Mouse (Mus musculus) heart, embryonic 14.5 days (tissue): ENCODE data around the gene Ephx3. TPM values are rescaled to one million over a fixed set of nuclear protein-coding genes. Genes with fewer than 3 reads are reported as not detected.
A peak's percentile ranks its signal among the peaks of the same experiment; 100 is the strongest.
"Not testable (repeated sequence)": the region's sequence is repeated elsewhere in the genome, so short reads cannot be mapped to it uniquely, and the experiment has no call there.

ENCODE experiments used
- ATAC-seq: fragments of 200-750 bp; cut with Nextera tagmentation; 2 replicates; pipeline ENCODE4 v1.8.0; 2017; ENCODE audit warnings: low read depth, moderate TSS enrichment; ENCODE audit not compliant: insufficient number of reproducible peaks, insufficient read depth, low FRiP score
- H3K27ac ChIP-seq, 2 experiments: fragments of 200-500 bp in 1 of 2; fragments of 300-500 bp in 1 of 2; sonication (generic) in 1 of 2; replicated peaks in 1 of 2; 2 replicates each; pipeline ENCODE4 v1.5.1; 2012 to 2014; ENCODE audit warnings: low read depth in 2 of 2, low read length in 2 of 2, control low read depth in 1 of 2, mild to moderate bottlenecking in 1 of 2, mixed read lengths in 1 of 2; ENCODE audit not compliant: control insufficient read depth in 1 of 2, insufficient read depth in 1 of 2
- H3K27me3 ChIP-seq: fragments of 300-500 bp; sonication (generic); 2 replicates; pipeline ENCODE4 v1.6.1; 2014; ENCODE audit warnings: mild to moderate bottlenecking, low read length, control low read depth; ENCODE audit not compliant: control insufficient read depth, insufficient read depth
- H3K36me3 ChIP-seq: fragments of 300-500 bp; sonication (generic); 2 replicates; pipeline ENCODE4 v1.6.1; 2014; ENCODE audit warnings: mild to moderate bottlenecking, control low read depth, low read length, mixed read lengths; ENCODE audit not compliant: control insufficient read depth, insufficient read depth
- H3K4me1 ChIP-seq, 2 experiments: fragments of 200-500 bp in 1 of 2; fragments of 300-500 bp in 1 of 2; sonication (generic) in 1 of 2; 2 replicates each; pipeline ENCODE4 v1.6.1; 2012 to 2014; ENCODE audit warnings: low read length in 2 of 2, control low read depth in 1 of 2, mixed read lengths in 1 of 2; ENCODE audit not compliant: control insufficient read depth in 2 of 2, insufficient read depth in 2 of 2
- H3K4me2 ChIP-seq: fragments of 300-500 bp; sonication (generic); 2 replicates; pipeline ENCODE4 v1.6.1; 2014; ENCODE audit warnings: mild to moderate bottlenecking, low read length
- H3K4me3 ChIP-seq, 2 experiments: fragments of 200-500 bp in 1 of 2; fragments of 300-500 bp in 1 of 2; sonication (generic) in 1 of 2; 2 replicates each; pipeline ENCODE4 v1.5.1; 2012 to 2014; ENCODE audit warnings: low read length in 2 of 2, mild to moderate bottlenecking in 2 of 2, control low read depth in 1 of 2, low read depth in 1 of 2, moderate library complexity in 1 of 2; ENCODE audit not compliant: control insufficient read depth in 1 of 2, insufficient read depth in 1 of 2
- H3K9ac ChIP-seq: fragments of 300-500 bp; sonication (generic); 2 replicates; pipeline ENCODE4 v1.6.1; 2014; ENCODE audit warnings: mild to moderate bottlenecking, low read length
- H3K9me3 ChIP-seq: fragments of 300-500 bp; sonication (generic); 2 replicates; pipeline ENCODE4 v1.6.1; 2016; ENCODE audit warnings: low read length, control low read depth; ENCODE audit not compliant: control insufficient read depth
- WGBS: fragments of 180-500 bp; shearing (Covaris S2); extraction: QIAGEN DNeasy Blood & Tissue Kit; methylation state at CpG from one replicate; pipeline ENCODE4 v1.1.7; 2014; 5-methylcytosine and 5-hydroxymethylcytosine counted together
- polyA plus RNA-seq: library from polyadenylated mRNA; unstranded; fragments of >200 nt; fragmentation: Nextera tagmentation; extraction: Ambion mirVana; gene quantifications from 2 replicates; pipeline ENCODE4 v1.2.1, GENCODE M21; 2014

Ephx3 gene
- polyA plus RNA-seq, 1 experiment from 2014 or later, result 0.30 TPM

DNA sequence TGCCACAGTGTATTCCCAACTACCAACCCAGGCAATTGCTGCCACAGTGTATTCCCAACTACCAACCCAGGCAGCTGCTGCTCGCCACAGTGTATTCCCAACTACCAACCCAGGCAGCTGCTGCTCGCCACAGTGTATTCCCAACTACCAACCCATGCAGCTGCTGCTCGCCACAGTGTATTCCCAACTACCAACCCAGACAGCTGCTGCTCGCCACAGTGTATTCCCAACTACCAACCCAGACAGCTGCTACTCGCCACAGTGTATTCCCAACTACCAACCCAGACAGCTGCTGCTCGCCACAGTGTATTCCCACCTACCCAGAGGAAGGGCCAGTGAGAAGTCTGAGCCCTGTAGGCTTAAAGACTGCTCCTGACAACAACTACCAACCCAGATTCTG is 22.2 kb upstream of the Ephx3 start:
- H3K27ac ChIP-seq, H3K9me3 ChIP-seq, H3K27me3 ChIP-seq, H3K4me3 ChIP-seq, H3K9ac ChIP-seq, H3K4me2 ChIP-seq, ATAC-seq: not testable (repeated sequence)
- WGBS, result 88% methylated on average over 6 of the region's 6 CpGs
- peaks cover 5 to 30% of the 10 kb centered on the region in 2 experiments for H3K4me1 ChIP-seq
- H3K36me3 ChIP-seq, result peaks cover 82% of the 10 kb centered on the region

DNA sequence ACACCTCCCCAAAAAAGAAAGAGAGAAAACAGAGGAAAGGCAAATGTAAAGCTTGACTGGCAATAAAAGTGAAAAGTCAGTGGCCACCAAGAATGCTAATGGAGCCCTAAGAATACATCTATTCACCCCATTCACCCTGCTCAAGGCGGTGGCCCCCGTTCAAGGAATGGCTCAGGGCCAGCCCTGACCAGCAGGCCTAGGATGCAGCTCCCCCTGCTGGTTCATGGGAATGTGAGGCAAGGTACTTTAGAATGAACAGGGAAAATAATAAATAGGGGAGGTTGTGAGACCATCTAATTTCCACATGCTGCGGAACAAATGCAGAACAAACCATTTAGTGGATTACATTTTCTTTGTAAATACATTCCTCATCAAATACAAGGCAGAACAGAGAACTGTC is 20.4 kb upstream of the Ephx3 start:
- Histone ChIP-seq H3K9me3 (no peaks in the 10 kb centered on the region), H3K9ac (no peak overlapping the region), H3K36me3 (peaks cover 83% of the 10 kb centered on the region), H3K4me1 (peaks cover 5 to 30% of the 10 kb centered on the region in 2 experiments), H3K27ac (peak overlapping the region in 1 of 2 experiments; percentile 38; a peak in 1 of 4 replicates), H3K4me2 (no peak overlapping the region), H3K27me3 (no peaks in the 10 kb centered on the region), H3K4me3 (no peak overlapping the region)
- no peak; the same call in 1 of the 2 replicates for ATAC-seq
- WGBS, result 54% methylated on average over 3 of the region's 3 CpGs

DNA sequence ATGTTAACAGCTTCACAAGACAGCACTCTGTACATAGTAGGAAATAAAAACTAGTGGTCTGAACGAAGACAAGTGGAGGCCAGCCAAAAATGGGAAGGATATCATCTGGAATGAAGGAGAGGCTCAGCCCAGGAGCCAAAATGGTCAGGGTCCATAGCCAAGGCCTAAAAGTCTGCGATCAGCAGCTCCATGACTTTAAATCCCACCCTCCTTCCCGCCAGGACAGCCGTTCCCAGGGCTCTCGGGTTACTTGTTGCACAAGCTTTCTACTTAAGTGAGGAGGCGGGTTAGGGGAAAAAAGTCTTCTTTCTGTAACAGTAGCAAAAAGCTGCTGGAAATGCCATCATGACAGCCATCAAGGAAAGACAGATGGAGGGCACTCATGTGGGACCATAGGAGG is 19.8 kb upstream of the Ephx3 start:
- H3K9ac ChIP-seq, result peak overlapping the region; percentile 3; the same call in 1 of the 2 replicates
- H3K27me3 ChIP-seq, result no peaks in the 10 kb centered on the region
- H3K4me2 ChIP-seq, result no peak overlapping the region
- H3K36me3 ChIP-seq, result peaks cover 83% of the 10 kb centered on the region
- 63% methylated on average over 6 of the region's 6 CpGs for WGBS
- H3K4me1 ChIP-seq, result peaks cover 5 to 30% of the 10 kb centered on the region in 2 experiments
- no peak overlapping the region for H3K4me3 ChIP-seq
- ATAC-seq, result no peak
- H3K9me3 ChIP-seq, result no peaks in the 10 kb centered on the region
- H3K27ac ChIP-seq, result peak overlapping the region; percentile 38 to 56; a peak in 3 of 4 replicates

DNA sequence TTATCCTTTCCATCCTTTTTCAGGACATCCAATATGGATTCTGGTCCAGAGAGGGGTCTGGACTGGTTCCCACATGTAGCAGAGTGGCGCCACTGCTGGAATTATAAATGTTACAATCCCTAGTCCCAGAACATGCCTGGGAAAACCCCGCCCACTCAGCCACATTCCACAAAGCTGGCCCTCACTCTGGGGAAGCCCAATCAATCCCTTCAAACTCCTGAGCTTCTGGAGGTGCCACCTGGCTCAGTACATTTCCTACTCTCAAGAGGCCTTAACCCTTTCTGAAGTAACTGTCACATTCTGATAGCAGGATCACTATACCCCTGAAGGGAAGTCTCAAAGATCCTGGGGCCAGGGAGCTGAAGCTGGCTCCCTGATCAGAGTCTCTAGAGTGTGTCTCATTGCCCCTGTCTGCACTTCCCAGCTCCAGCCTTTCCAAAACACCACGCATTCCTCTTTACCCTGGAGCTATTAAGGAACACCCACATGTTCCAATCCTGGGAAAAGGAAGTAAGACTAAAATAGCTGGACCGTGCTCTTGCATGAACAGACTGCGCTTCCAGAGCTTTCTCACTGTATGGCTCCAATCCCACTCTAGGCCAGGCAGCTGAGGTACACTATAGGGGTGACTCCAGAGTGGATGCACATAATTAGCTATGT is 18.4 kb upstream of the Ephx3 start:
- no peaks in the 10 kb centered on the region for H3K27me3 ChIP-seq
- WGBS, result 27% methylated on average over 5 of the region's 5 CpGs
- H3K4me2 ChIP-seq, result peak overlapping the region; percentile 23; the same call in 1 of the 2 replicates
- H3K27ac ChIP-seq, result peak overlapping the region; percentile 78 to 88
- 0 out of 2 replicates have a peak, but pooled peaks have one; percentile 41 for ATAC-seq
- peaks cover 83% of the 10 kb centered on the region for H3K36me3 ChIP-seq
- no peaks in the 10 kb centered on the region for H3K9me3 ChIP-seq
- H3K9ac ChIP-seq, result peak overlapping the region; percentile 18; the same call in 1 of the 2 replicates
- no peak overlapping the region for H3K4me3 ChIP-seq
- peaks cover 5 to 30% of the 10 kb centered on the region in 2 experiments for H3K4me1 ChIP-seq

DNA sequence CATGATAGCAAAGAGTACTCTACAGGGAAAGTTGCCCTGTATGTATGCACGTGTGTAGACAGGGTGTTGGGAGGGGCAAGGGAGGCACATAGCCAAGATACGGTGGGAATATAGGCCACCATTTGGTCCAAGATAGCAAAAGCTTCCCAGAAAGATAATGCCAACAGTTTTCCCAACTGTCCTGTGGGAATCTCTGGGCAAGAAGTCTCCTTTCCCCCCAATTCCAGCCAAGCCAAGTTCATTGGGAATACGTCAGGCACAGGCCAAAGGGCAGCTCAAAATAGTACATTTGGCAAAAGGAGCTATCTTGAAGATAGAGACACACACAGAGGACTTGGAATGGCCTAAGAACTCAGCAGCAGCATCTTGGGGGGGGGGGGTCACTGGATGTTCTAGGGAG is 16.0 kb upstream of the Ephx3 start:
- 78% methylated on average over 3 of the region's 3 CpGs for WGBS
- peaks cover 85% of the 10 kb centered on the region for H3K36me3 ChIP-seq

DNA sequence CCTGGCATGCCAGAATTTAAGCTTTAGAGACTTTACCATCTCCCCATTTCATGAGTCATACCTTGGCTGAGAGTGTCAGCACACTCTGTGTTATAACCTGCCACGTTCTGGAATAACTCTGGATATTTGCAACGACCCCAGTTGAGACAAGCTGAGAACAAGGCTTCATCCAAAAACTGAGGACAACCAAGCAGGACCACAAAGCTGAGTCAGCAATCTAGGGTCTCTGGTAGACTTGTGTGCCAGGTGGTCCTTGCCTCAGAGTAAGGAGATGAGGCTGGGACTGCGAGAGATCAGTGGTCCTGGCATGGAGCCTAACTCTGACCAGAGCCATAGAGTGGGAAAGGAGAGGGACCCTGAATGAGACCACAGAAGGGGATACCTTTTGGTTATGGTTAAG is 13.6 kb upstream of the Ephx3 start:
- Histone ChIP-seq H3K9ac (no peak overlapping the region), H3K36me3 (peaks cover 93% of the 10 kb centered on the region), H3K27me3 (no peaks in the 10 kb centered on the region), H3K9me3 (no peaks in the 10 kb centered on the region), H3K4me3 (no peak overlapping the region), H3K4me2 (no peak overlapping the region), H3K27ac (no peak overlapping the region), H3K4me1 (peaks cover 5 to 13% of the 10 kb centered on the region in 2 experiments)
- no peak for ATAC-seq
- 86% methylated on average over 3 of the region's 3 CpGs for WGBS

More for the DNA sequence above, 16.0 kb upstream of the Ephx3 start:
- no peak overlapping the region for H3K9ac ChIP-seq
- H3K27me3 ChIP-seq, result no peaks in the 10 kb centered on the region
- peaks cover 5 to 30% of the 10 kb centered on the region in 2 experiments for H3K4me1 ChIP-seq
- H3K4me3 ChIP-seq, result no peak overlapping the region
- H3K9me3 ChIP-seq, result no peaks in the 10 kb centered on the region
- no peak overlapping the region for H3K4me2 ChIP-seq
- ATAC-seq, result no peak
- H3K27ac ChIP-seq, result no peak overlapping the region

DNA sequence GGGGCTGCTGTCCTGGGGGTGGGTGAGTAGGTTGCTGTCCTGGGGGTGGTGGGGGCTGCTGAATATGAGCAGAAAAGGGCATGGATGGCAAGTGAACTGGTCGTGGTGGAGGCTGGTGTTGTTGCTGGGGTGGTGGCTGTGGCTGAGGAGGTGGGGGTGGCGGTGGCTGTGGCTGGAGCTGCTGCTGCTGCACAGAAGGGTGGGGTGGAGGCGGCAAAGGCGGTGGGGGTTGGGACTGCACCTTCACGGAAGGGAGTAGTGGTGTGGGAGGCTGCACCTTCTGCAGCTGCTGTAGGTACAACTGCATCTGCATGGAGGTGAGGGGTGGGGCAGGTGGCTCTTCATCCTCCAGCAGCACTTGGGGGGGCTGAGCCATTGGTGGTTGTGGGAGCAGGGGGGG is 11.7 kb upstream of the Ephx3 start:
- H3K9me3 ChIP-seq, result no peaks in the 10 kb centered on the region
- 70% methylated on average over 5 of the region's 5 CpGs for whole genome bisulfite sequencing
- no peak overlapping the region for H3K9ac ChIP-seq
- H3K4me2 ChIP-seq, result no peak overlapping the region
- peaks cover 99% of the 10 kb centered on the region for H3K36me3 ChIP-seq
- no peak overlapping the region for H3K4me3 ChIP-seq
- no peaks in the 10 kb centered on the region for H3K4me1 ChIP-seq
- H3K27ac ChIP-seq, result no peak overlapping the region
- no peak for ATAC-seq
- H3K27me3 ChIP-seq, result no peaks in the 10 kb centered on the region

DNA sequence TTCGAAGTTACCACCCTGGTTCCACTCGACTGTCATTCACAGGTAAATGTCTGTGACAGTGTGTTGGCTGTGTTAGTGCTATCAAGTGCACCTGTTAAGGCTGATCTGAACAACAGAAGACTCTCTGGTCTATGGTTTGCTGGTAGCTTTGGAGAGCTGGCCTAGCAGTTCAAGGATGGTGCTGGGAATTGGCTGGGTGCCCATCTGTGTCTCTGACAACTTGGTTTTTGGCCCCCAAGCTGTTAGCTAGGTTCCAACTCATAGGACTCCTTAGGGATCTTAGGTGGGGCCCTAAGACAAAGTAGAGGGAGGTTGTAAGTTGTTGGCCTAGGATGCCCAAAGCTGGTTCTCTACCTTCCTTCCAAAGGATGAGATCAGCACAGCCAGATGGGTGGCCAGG is 10.4 kb upstream of the Ephx3 start:
- Histone ChIP-seq H3K4me2 (no peak overlapping the region), H3K9ac (no peak overlapping the region), H3K36me3 (peaks cover 98% of the 10 kb centered on the region), H3K27me3 (no peaks in the 10 kb centered on the region), H3K4me3 (no peak overlapping the region), H3K27ac (no peak overlapping the region), H3K9me3 (no peaks in the 10 kb centered on the region), H3K4me1 (no peaks in the 10 kb centered on the region)
- no peak for ATAC-seq
- WGBS, result 70% methylated on average over 2 of the region's 2 CpGs
